Mouse (Mus musculus) erythroblast, embryonic 14.5 days (primary cell): ENCODE measurements at regions not wholly inside any gene's neighbourhood (a gene's known extent, or its start where the extent isn't known, plus 50 kb on each side); places are given as distances from the start of the nearest gene placed in this dataset.

Source experiments
- H3K27me3 ChIP-seq: 2 replicates; pipeline ENCODE4 v1.6.1; 2012; ENCODE audit warnings: inconsistent platforms; ENCODE audit not compliant: control insufficient read depth
- H3K36me3 ChIP-seq: 2 replicates; pipeline ENCODE4 v1.6.1; 2012; ENCODE audit warnings: mild to moderate bottlenecking, inconsistent platforms; ENCODE audit not compliant: control insufficient read depth
- H3K4me1 ChIP-seq: 2 replicates; pipeline ENCODE4 v1.6.1; 2012; ENCODE audit warnings: inconsistent platforms; ENCODE audit not compliant: control insufficient read depth
- H3K4me3 ChIP-seq: replicated peaks from 2 replicates; pipeline ENCODE3; 2012; ENCODE audit warnings: moderate library complexity, mild to moderate bottlenecking, inconsistent platforms
- H3K9me3 ChIP-seq: 2 replicates; pipeline ENCODE4 v1.6.1; 2012; ENCODE audit warnings: low read length, inconsistent platforms, mixed read lengths; ENCODE audit not compliant: control insufficient read depth
- GATA1 ChIP-seq: IDR thresholded peaks from 2 replicates; pipeline ENCODE4 v1.6.1; 2012; ENCODE audit warnings: low read length, inconsistent platforms, mixed read lengths
- TAL1 ChIP-seq: IDR thresholded peaks from 3 replicates; pipeline ENCODE4 v1.6.1; 2012; ENCODE audit warnings: low read length, inconsistent platforms, mixed read lengths

- H3K4me1 ChIP-seq, result no peaks in the 10 kb centered on the region
- H3K36me3 ChIP-seq, result no peaks in the 10 kb centered on the region
- H3K27me3 ChIP-seq, result peaks cover 6% of the 10 kb centered on the region
- H3K9me3 ChIP-seq, result no peaks in the 10 kb centered on the region
- TF ChIP-seq GATA1, result no peak
- TF ChIP-seq TAL1, result no peak
- H3K4me3 ChIP-seq, result no peak overlapping the region
Measured at GRCm38 (mm10) chr4:114683696-114684095, 137.8 kb upstream of the Gm12830 start.

DNA sequence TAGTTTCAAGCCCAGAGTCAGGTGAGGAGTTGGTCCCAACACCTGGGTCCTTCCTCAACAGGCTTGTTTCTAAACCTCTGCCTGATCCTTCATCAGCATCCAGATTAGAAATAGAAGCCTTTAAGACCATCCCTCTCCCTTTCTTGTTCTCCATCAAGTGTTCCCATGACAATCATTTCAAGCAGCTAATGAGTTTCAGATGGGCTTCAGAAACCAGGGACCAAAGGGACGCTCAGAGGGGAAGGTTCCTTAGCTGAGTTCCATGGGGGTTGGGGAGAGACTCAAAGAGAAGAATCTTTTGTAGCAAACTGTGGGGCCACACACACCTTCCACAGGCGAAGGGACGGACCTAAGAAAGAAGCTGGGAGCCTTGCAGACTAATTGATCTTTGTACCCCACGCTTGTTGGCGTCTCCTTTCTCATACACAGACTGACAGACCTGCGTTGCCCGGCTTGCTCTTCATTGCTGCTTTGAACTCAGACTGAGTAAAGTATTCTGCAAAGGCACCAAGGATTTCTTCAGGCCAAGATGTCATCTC, 136.6 kb upstream of the Gm12830 start:
- Histone ChIP-seq H3K27me3 (peaks cover 6% of the 10 kb centered on the region), H3K4me3 (no peak overlapping the region), H3K4me1 (no peaks in the 10 kb centered on the region), H3K9me3 (no peaks in the 10 kb centered on the region), H3K36me3 (no peaks in the 10 kb centered on the region)
- TF ChIP-seq TAL1, result no peak
- no peak for TF ChIP-seq GATA1

DNA sequence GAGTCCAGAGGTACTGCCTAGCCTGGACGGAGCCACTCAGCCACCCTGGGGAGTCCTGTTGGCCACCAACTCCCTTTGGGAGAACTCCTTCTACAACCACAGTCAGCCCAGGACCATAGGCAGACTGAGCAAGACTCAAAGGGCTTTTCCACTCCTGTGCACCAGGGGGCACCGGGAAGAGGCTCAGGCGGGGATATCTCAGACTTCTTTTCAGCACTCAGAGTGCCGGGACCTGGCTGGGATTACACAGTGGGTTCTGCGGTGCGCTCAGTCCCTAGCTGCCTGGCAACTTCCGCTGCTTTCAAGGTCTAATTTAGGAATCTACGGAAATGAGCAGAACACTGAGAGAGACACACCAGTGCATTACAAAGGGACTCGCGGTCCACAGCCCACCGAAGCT, 136.1 kb upstream of the Gm12830 start:
- no peak overlapping the region for H3K4me3 ChIP-seq
- H3K36me3 ChIP-seq, result no peaks in the 10 kb centered on the region
- H3K4me1 ChIP-seq, result no peaks in the 10 kb centered on the region
- no peaks in the 10 kb centered on the region for H3K9me3 ChIP-seq
- TF ChIP-seq TAL1, result no peak
- TF ChIP-seq GATA1, result no peak
- H3K27me3 ChIP-seq, result peaks cover 6% of the 10 kb centered on the region

DNA sequence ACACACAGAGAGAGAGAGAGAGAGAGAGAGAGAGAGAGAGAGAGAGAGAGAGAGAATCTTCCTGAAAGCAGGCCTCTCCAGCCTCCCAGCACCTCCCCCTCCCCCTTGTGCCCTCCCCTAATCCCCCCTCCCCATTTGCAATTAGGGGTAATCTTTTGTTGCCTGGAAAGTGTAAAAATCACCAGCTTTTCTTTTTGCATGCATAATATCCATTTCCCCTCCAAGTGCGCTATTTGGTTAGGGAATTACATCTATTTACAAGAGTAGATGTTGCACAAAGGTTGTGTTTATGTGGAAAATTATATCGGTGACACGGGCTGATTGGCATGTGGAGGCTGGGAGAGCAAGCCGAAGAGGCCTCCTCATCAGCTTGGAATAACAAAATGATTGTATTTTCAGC, 135.4 kb upstream of the Gm12830 start:
- H3K4me1 ChIP-seq, result no peaks in the 10 kb centered on the region
- peaks cover 6% of the 10 kb centered on the region for H3K27me3 ChIP-seq
- no peak for TF ChIP-seq TAL1
- no peak for TF ChIP-seq GATA1
- H3K36me3 ChIP-seq, result no peaks in the 10 kb centered on the region
- no peaks in the 10 kb centered on the region for H3K9me3 ChIP-seq
- no peak overlapping the region for H3K4me3 ChIP-seq

DNA sequence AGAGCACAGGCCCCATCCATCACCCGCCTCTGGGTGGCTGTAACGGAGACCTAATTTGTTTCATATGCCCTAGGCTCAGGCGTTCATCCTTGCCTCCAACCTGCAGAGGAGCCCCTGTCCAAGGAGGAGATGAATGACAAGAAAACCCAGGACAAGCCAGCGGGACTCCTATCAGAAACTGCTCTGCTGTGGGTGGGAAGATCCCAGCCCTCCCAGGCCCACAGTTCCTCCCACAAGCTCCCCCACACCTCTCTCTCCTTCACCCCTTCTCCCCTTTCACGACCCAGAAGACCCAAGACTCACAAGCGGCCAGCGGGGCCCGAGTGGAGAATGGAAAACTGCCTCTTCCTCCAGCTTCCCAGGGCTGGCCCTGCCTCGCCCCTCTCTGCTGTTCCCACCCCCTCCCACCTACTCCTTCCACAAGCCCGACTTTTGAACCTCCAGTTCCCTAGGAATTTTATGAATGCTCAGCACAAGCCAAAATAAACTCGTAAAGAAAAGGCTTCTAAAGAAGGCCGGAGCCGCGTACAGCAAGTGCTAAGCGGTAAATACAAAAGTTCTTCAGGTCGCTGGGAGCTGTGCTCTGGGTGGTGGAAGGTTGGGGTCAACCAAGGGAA, 133.1 kb upstream of the Gm12830 start:
- no peak overlapping the region for H3K4me3 ChIP-seq

DNA sequence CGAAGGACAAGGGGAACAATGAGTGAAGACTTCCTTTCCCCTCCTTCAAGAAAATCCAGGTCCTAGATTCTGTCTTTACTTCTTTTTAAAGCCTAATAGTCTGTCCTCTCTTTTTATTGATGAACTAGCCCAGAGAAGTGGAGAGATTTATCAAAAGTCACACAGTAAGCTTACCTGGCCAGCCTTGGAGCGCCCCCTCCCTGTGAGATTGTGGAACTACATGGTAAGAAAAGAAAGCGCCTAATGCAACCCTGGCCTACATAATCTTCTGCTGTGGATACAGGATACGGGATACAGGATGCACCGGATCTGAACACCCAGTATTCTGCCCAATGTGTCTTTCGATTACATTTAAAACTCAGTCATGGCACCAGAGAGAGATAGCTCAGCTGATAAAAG, 132.6 kb upstream of the Gm12830 start:
- TF ChIP-seq GATA1 (no peak), TAL1 (no peak)
- no peaks in the 10 kb centered on the region for H3K36me3 ChIP-seq
- no peaks in the 10 kb centered on the region for H3K9me3 ChIP-seq
- H3K27me3 ChIP-seq, result peaks cover 6% of the 10 kb centered on the region
- no peaks in the 10 kb centered on the region for H3K4me1 ChIP-seq
- H3K4me3 ChIP-seq, result no peak overlapping the region

More for the DNA sequence above, 133.1 kb upstream of the Gm12830 start:
- H3K36me3 ChIP-seq, result no peaks in the 10 kb centered on the region
- peaks cover 6% of the 10 kb centered on the region for H3K27me3 ChIP-seq
- no peaks in the 10 kb centered on the region for H3K4me1 ChIP-seq
- TF ChIP-seq GATA1, result no peak
- no peak for TF ChIP-seq TAL1
- no peaks in the 10 kb centered on the region for H3K9me3 ChIP-seq

- TF ChIP-seq GATA1 (no peak), TAL1 (no peak)
- no peak overlapping the region for H3K4me3 ChIP-seq
- H3K9me3 ChIP-seq, result no peaks in the 10 kb centered on the region
- H3K27me3 ChIP-seq, result 0 out of 2 replicates have a peak, but pooled peaks cover 3% of the 10 kb centered on the region
- H3K4me1 ChIP-seq, result no peaks in the 10 kb centered on the region
- no peaks in the 10 kb centered on the region for H3K36me3 ChIP-seq
Measured at GRCm38 (mm10) chr4:114705586-114705985, 115.9 kb upstream of the Gm12830 start.

GRCm38 (mm10) chr4:114710182-114710909, 111.2 kb upstream of the Gm12830 start:
- H3K9me3 ChIP-seq, result no peaks in the 10 kb centered on the region
- TF ChIP-seq GATA1 (no peak), TAL1 (no peak)

GRCm38 (mm10) chr4:114711082-114711481, 110.4 kb upstream of the Gm12830 start:
- Histone ChIP-seq H3K36me3 (no peaks in the 10 kb centered on the region), H3K4me3 (no peak overlapping the region), H3K27me3 (no peaks in the 10 kb centered on the region), H3K4me1 (no peaks in the 10 kb centered on the region), H3K9me3 (no peaks in the 10 kb centered on the region)
- no peak for TF ChIP-seq TAL1
- TF ChIP-seq GATA1, result no peak

More at GRCm38 (mm10) chr4:114710182-114710909, 111.2 kb upstream of the Gm12830 start:
- Histone ChIP-seq H3K4me1 (no peaks in the 10 kb centered on the region), H3K4me3 (no peak overlapping the region), H3K27me3 (0 out of 2 replicates have a peak, but pooled peaks cover 3% of the 10 kb centered on the region), H3K36me3 (no peaks in the 10 kb centered on the region)
